Mouse (Mus musculus) hindlimb bud, embryonic 11.5 days (tissue): ENCODE measurements at regions not wholly inside any gene's neighbourhood (a gene's known extent, or its start where the extent isn't known, plus 50 kb on each side); places are given as distances from the start of the nearest gene placed in this dataset.
A peak's percentile ranks its signal among the peaks of the same experiment; 100 is the strongest.

Experiments
- DNase-seq: peaks from one replicate; pipeline ENCODE4 v3.0.0-alpha.2; 2012; ENCODE audit warnings: low read depth, low spot score; ENCODE audit errors: extremely low spot score

- DNase-seq, result no peak
Measured at GRCm38 (mm10) chr1:166735545-166735944, 53.9 kb upstream of the Fmo9 start.

DNA sequence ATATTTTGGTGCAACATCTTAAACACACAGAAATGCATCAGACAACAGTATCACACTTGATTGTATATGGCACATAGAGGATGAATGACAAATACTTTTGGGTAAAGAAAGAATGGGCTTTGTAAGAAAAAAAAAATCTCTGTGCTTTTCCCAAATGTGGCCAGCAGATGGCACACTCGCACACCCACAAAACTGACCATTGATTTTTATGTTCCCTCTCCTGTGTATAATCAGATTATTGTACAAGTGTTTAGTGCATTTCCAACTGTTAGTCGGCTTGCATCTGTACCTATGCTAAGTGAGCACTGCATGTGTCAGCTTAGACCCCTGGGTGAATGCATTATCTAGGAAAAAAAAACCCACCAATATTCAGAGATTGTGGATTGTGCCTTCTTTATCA, 56.4 kb upstream of the Fmo9 start:
- DNase-seq, result peak; percentile 10

GRCm38 (mm10) chr1:166750236-166750635, 68.6 kb upstream of the Fmo9 start:
- DNase-seq, result no peak

- DNase-seq, result no peak
Measured at GRCm38 (mm10) chr1:166750777-166751176, 69.1 kb upstream of the Fmo9 start.

- no peak for DNase-seq
Measured at GRCm38 (mm10) chr1:166751436-166751835, 69.8 kb upstream of the Fmo9 start.

DNA sequence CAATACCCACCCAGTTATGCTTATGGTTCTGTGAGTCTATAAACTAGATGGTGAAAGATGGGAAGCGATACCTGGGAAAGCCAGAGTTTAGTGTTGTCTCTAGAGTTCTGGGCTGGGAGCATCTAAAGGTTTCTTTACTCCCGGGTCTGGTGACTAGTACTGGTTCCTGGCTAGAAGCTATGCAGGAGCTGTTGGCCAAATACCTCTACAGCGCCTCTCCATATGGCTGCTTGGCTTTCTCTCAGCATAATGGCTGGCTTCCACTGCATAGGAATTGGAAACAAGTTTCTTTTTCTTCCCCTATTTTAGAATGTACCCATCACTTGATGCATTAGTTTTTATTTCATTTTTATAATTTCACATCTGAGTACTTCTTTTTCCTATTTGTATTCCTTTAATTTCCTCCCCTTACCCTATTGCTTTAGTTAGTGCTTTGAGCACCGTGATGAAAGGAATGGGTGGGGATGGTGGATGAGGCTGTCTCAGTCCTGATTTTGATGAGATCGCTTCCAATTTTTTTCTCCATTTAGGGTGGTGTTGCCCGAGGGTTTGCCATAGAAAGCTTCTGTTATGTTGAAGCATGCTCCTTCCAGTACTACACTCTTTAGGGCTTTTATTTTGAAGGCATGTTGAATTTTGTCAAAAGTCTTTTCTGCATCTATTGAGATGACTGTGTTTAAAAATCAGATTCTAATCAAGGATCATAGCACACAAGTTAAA, 71.5 kb upstream of the Fmo9 start:
- no peak for DNase-seq

DNA sequence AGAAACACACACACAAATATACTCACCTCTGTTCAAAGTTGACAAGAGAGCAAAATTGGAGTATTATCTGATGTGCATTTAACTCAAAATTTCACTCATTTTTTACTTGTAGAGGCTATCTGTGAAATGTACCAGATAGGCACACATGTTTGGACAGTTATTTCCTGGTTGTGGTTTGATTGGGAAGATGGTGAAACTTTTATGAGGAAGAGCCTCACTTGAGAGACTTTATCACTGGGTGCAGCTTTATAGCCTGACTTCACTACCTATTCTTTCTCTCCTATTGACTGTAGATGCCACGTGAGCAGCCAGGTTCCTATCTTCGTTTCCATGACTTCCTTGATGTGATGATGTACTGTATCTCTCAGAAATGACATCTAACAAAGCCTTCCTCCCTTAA, 77.3 kb upstream of the Fmo9 start:
- DNase-seq, result no peak

DNA sequence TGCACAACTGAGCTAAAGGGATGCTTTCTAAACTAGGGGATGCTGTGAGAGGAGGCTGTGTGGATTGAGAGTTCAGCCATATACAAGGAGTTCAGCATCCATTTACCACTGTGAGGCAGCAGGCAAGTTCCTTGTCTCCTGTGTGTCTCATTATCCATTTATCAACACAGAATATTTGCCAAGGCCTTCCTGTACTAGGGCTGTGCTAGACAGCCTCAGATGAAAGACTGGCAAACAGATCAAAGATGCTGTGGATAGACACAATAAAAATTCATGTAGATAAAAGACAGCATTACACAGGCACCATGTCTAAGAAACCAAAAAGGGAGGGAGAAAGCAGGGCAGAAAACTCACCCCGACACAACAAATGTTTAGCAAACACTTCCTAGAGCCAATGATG, 91.5 kb upstream of the Fmo9 start:
- no peak for DNase-seq

DNA sequence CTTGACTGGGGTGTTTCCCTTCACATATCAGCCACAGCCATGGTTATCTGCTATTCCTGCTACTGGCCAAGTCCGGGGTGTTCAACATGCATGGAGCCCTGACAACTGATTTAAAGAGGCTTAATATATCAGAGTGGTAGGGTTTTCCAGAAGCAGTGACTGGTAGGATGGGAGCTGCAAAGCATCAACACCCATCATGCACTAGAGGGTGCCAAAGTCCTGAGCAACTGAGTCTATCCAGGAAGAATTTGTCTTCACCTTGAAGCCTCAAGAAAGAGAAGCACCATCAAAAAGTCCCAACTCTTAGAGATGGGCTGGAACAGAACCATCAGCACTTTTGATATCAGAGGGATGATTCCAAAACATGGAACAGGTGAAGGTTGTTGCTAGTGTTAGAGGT, 100.5 kb upstream of the Fmo9 start:
- DNase-seq, result no peak

DNA sequence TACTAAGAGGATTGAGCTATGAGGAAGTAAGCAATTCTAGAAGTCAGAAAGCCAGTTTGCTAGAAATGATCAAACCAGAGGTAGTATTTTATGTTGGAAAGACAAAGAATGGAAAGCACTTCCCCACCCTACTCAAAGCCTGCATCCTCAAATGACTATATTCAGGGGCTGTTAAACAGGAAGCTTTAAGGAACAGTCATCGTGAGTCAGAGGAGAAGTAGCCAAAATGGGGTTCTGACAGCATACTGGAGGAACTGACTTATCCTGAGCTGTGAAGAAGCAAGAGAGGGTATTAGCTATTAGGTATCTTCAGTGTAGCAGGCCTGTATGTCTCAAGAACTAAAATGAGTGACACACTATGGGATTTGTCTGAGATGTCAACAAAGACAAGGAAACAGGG, 106.3 kb upstream of the Fmo9 start:
- DNase-seq, result no peak

GRCm38 (mm10) chr1:166788824-166789399, 107.3 kb upstream of the Fmo9 start:
- no peak for DNase-seq

- no peak for DNase-seq
Measured at GRCm38 (mm10) chr1:166793052-166793716, 111.5 kb upstream of the Fmo9 start.

DNA sequence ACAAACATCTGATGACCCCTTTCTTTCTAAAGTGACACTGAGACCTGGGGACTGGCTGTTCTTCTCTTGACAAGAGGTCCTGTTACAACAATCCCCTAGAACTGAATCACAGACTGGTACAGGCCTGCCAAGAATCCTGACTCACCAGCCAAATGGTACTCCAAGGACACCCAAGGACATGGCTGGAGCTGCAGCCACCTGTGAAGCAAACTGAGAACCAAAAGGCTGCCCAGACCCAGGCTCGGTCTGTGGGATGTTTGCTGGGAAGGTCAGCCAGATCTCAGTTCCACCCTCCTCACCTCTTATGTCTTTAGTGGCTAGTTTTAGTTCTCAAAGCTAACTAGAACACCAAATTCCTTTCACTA, 112.1 kb upstream of the Fmo9 start:
- no peak for DNase-seq

GRCm38 (mm10) chr1:166794622-166795244, 113.1 kb upstream of the Fmo9 start:
- DNase-seq, result no peak

DNA sequence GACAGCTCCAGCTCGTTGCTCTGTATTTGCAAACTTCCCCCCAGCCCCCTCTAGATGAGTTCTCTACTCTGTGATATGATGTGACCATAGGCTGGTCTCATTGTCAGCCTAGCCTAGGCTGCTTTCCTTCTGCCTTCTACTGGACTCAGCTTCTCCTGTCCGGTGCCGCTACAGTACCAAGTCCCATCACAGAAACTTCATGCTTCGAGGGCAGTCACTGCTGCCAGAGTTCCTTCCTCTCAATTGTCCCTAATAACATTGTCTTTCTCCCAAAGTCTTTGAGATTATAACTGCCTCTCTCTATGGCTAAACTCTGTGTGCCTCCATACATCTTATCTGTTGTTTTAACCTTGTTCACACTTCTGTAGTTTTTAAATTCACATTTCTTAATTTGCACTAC, 114.0 kb upstream of the Fmo9 start:
- DNase-seq, result no peak

GRCm38 (mm10) chr1:166796362-166796925, 114.8 kb upstream of the Fmo9 start:
- no peak for DNase-seq

DNA sequence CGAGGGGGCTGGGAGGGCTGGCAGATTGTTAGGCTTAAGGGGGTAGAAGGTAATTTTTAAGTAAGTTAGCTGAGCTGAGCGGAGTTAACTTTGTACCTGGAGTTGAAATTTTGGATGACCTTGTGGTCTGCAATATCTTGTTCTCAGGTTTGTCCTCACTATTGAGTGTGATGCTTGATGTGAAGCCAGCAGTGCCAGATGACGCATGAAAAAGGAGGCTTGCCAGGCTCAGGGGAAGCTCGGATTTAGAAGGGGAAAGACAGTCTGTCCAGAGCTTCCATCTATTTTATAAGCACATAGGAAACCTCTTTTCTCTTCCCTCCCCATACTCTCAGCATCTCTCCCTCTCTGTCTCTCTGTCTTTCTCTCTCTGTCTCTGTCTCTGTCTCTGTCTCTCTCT, 115.3 kb upstream of the Fmo9 start:
- DNase-seq, result no peak

DNA sequence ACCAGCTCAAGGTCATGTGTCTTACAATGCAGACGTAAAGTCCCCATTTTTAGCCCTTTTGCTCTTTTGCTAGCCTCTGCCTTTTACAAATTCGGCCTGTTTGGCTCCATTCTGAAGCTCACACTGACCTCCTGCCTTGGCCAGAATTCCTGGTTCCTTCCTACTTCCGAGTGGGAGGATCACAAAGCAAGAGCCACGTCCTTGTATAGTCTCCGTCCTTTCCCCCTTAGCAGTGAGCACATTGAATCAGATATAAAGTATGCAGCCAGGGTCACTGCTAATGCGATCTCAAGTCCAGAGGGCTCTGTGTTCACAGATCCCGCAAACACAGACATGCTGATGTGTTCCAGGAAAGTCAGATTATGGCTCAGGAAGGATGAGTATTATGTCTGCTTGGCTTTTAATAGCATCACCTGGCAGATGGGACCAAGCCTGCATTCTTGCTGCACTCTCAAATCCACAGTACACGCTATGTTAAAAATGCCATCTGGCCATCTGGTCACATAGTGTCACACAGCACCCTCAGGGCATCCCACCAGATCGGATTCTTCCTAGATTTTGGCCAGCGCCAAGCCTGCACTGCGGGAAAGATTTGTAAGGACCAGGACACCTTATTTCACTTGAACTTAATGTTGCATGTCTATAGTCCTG, 119.4 kb upstream of the Fmo9 start:
- DNase-seq, result no peak

GRCm38 (mm10) chr1:166801929-166802328, 120.3 kb upstream of the Fmo9 start:
- no peak for DNase-seq

GRCm38 (mm10) chr1:166803928-166804327, 122.3 kb upstream of the Fmo9 start:
- no peak for DNase-seq

- no peak for DNase-seq
Measured at GRCm38 (mm10) chr1:166804333-166804732, 122.7 kb upstream of the Fmo9 start.
